Mouse (Mus musculus) olfactory bulb, adult 2 months (tissue): ENCODE data around the gene 1700003F12Rik.

ENCODE experiments used
- CTCF ChIP-seq: fragments of 200-500 bp; IDR thresholded peaks from 2 replicates; pipeline ENCODE4 v1.5.1; 2012; ENCODE audit warnings: low read depth, mild to moderate bottlenecking, low read length, moderate library complexity; ENCODE audit not compliant: insufficient read depth
- POLR2A ChIP-seq: fragments of 200-500 bp; IDR thresholded peaks from 2 replicates; pipeline ENCODE4 v1.6.1; 2012; ENCODE audit warnings: mild to moderate bottlenecking, low read depth, low read length, moderate library complexity; ENCODE audit not compliant: insufficient read depth

DNA sequence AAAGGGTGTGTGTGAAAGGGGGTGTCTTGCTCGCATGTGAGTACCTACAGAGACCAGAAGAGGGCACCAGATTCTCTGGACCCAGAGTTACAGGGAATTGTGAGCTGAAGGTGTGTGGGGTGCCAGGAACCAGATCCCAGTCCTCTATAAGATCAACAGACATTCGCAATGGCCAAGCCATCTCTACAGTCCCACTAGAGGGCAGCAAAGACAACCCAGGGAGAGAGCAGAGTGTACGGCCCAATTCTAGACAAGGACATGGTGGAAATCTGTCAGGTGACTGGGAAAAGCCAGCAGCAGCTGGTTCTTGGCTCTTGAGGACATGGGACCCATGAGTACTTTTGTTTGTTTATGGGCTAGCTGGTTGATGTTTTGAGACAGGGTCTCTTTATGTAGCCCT lies 46.1 kb downstream of the 1700003F12Rik start:
- TF ChIP-seq POLR2A (no peak), CTCF (no peak)
